Mouse (Mus musculus): ENCODE measurements around the gene Tex22.

GRCm38 (mm10) chr12:113027495-113027894 lies 46.8 kb upstream of the Tex22 start:
- TF ChIP-seq POLR2A (IDR thresholded peaks at IDR 0.05; ENCODE audit: extremely low read depth, insufficient read depth, low read length) = no peak
- TF ChIP-seq CTCF (IDR thresholded peaks at IDR 0.05; ENCODE audit: low read depth, low read length) = no peak

Measured in liver, adult 2 months (tissue).